Mouse (Mus musculus): Measurements from ENCODE around the gene Antxr1.
"Not testable (repeated sequence)": the region's sequence is repeated elsewhere in the genome, so short reads cannot be mapped to it uniquely, and the experiment has no call there.

Antxr1 gene

DNA sequence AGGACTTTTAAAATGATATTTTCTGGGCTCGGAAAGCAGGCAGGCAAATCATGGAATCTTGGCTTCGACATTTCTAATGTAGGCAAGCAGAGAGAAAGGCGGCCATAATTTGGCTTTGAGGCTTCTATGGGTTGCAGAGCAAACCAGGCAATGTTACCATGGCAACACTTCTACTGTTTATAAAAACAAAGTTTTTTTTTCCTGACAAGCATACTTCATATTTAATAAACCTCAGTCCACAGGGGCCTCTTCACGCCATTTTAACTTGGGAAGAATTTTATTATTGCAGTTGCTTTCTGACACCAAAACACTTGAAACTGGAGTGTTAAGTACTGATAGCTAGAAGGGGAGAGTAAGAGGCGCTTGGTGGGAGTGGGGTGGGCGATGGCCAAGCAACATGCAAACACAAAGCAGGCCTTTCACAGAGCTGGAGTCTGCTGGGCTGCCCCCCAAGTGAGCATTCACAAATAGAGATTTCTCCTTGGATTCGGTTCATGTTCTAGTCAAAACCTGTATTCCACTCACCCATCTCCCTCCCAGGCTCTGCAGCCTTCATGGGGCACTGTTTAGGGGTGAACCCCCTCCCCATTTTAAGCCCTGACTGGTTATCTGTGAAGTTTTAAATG, 235.8 kb downstream of the Antxr1 start:
- DNase-seq = no peak

GRCm38 (mm10) chr6:87099261-87099660, 236.4 kb downstream of the Antxr1 start:
- DNase-seq = no peak

- not testable (repeated sequence) for DNase-seq
These were observed 242.0 kb downstream of the Antxr1 start for GRCm38 (mm10) chr6:87093631-87094030.

GRCm38 (mm10) chr6:87092476-87092875, 243.1 kb downstream of the Antxr1 start:
- DNase-seq = no peak

DNA sequence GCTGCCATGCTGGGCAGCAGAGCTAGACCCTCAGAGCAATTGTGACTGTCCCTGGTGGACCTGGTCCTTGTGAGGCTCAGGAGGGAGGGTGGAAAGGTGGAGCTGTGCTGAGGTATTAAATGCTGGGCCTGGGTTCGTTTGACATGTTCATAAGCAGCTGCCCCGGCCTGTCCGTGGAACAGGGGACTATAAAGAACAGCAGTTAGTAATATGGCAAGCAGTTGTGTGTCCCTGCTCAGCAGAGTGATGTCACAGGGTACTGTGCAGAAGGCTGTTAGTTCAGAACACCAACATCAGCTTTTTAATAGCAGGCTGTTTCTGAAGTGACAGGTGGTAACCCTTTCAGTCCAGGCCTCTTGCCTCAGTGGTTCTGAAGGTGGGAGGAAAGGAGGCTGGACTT, 244.7 kb downstream of the Antxr1 start:
- DNase-seq = no peak

GRCm38 (mm10) chr6:87088356-87088755, 247.3 kb downstream of the Antxr1 start:
- no peak for DNase-seq

GRCm38 (mm10) chr6:87085026-87085425, 250.6 kb downstream of the Antxr1 start:
- no peak for DNase-seq

Data from B cell, adult 2 months (primary cell).